Mouse (Mus musculus): ENCODE results near the gene Tmem63a. TPM values are rescaled to one million over a fixed set of nuclear protein-coding genes. Genes with fewer than 3 reads are reported as not detected.

Tmem63a gene
- polyA plus RNA-seq, 1 experiment = 64.1 TPM

GRCm38 (mm10) chr1:180940776-180941460, 1.2 kb upstream of the Tmem63a start:
- H3K27ac ChIP-seq (ENCODE audit: insufficient read depth, low read length) = no peak overlapping the region
- no peaks in the 10 kb centered on the region; the same call in 1 of the 2 replicates for H3K4me1 ChIP-seq (ENCODE audit: control insufficient read depth, insufficient read depth, low read length)
- no peak for TF ChIP-seq CTCF (IDR thresholded peaks at IDR 0.05; ENCODE audit: extremely low read depth, insufficient read depth, low read length)
- no peak for TF ChIP-seq POLR2A (IDR thresholded peaks at IDR 0.05; ENCODE audit: extremely low read depth, insufficient read depth, low read length)
- no peak overlapping the region for H3K4me3 ChIP-seq (ENCODE audit: insufficient read depth, low read length)

GRCm38 (mm10) chr1:180941726-180942125, 418 bp upstream of the Tmem63a start:
- H3K27ac ChIP-seq (ENCODE audit: insufficient read depth, low read length) = peak overlapping the region; percentile 49
- H3K4me3 ChIP-seq (ENCODE audit: insufficient read depth, low read length) = peak overlapping the region; percentile 42
- no peak for TF ChIP-seq POLR2A (IDR thresholded peaks at IDR 0.05; ENCODE audit: extremely low read depth, insufficient read depth, low read length)
- TF ChIP-seq CTCF (IDR thresholded peaks at IDR 0.05; ENCODE audit: extremely low read depth, insufficient read depth, low read length) = no peak
- no peaks in the 10 kb centered on the region for H3K4me1 ChIP-seq (ENCODE audit: control insufficient read depth, insufficient read depth, low read length)

GRCm38 (mm10) chr1:180943032-180943644, 994 bp downstream of the Tmem63a start:
- Histone ChIP-seq H3K4me3 (ENCODE audit: insufficient read depth, low read length) (peak overlapping the region; percentile 42), H3K4me1 (ENCODE audit: control insufficient read depth, insufficient read depth, low read length) (no peaks in the 10 kb centered on the region), H3K27ac (ENCODE audit: insufficient read depth, low read length) (peak overlapping the region; percentile 92)
- no peak for TF ChIP-seq POLR2A (IDR thresholded peaks at IDR 0.05; ENCODE audit: extremely low read depth, insufficient read depth, low read length)
- TF ChIP-seq CTCF (IDR thresholded peaks at IDR 0.05; ENCODE audit: extremely low read depth, insufficient read depth, low read length) = no peak

GRCm38 (mm10) chr1:180943896-180944295, 1.8 kb downstream of the Tmem63a start:
- TF ChIP-seq CTCF (IDR thresholded peaks at IDR 0.05; ENCODE audit: extremely low read depth, insufficient read depth, low read length) = no peak
- no peak for TF ChIP-seq POLR2A (IDR thresholded peaks at IDR 0.05; ENCODE audit: extremely low read depth, insufficient read depth, low read length)
- Histone ChIP-seq H3K27ac (ENCODE audit: insufficient read depth, low read length) (0 out of 2 replicates have a peak overlapping the region, but pooled peaks have one; percentile 92), H3K4me1 (ENCODE audit: control insufficient read depth, insufficient read depth, low read length) (no peaks in the 10 kb centered on the region), H3K4me3 (ENCODE audit: insufficient read depth, low read length) (no peak overlapping the region)

- no peaks in the 10 kb centered on the region for H3K4me1 ChIP-seq (ENCODE audit: control insufficient read depth, insufficient read depth, low read length)
- H3K27ac ChIP-seq (ENCODE audit: insufficient read depth, low read length) = peak overlapping the region; percentile 92
- no peak for TF ChIP-seq CTCF (IDR thresholded peaks at IDR 0.05; ENCODE audit: extremely low read depth, insufficient read depth, low read length)
- no peak for TF ChIP-seq POLR2A (IDR thresholded peaks at IDR 0.05; ENCODE audit: extremely low read depth, insufficient read depth, low read length)
- no peak overlapping the region for H3K4me3 ChIP-seq (ENCODE audit: insufficient read depth, low read length)
Observed at GRCm38 (mm10) chr1:180944553-180944952, 2.4 kb downstream of the Tmem63a start.

GRCm38 (mm10) chr1:180945001-180945980, 3.1 kb downstream of the Tmem63a start:
- TF ChIP-seq POLR2A (IDR thresholded peaks at IDR 0.05; ENCODE audit: extremely low read depth, insufficient read depth, low read length) (no peak), CTCF (IDR thresholded peaks at IDR 0.05; ENCODE audit: extremely low read depth, insufficient read depth, low read length) (no peak)
- H3K27ac ChIP-seq (ENCODE audit: insufficient read depth, low read length) = peak overlapping the region; percentile 92

GRCm38 (mm10) chr1:180946448-180946847, 4.3 kb downstream of the Tmem63a start:
- H3K27ac ChIP-seq (ENCODE audit: insufficient read depth, low read length) = 0 out of 2 replicates have a peak overlapping the region, but pooled peaks have one; percentile 9

More at GRCm38 (mm10) chr1:180945001-180945980, 3.1 kb downstream of the Tmem63a start:
- Histone ChIP-seq H3K4me3 (ENCODE audit: insufficient read depth, low read length) (no peak overlapping the region), H3K4me1 (ENCODE audit: control insufficient read depth, insufficient read depth, low read length) (no peaks in the 10 kb centered on the region)

GRCm38 (mm10) chr1:180952085-180952746, 10.1 kb downstream of the Tmem63a start:
- H3K4me3 ChIP-seq (ENCODE audit: insufficient read depth, low read length) = no peak overlapping the region
- H3K4me1 ChIP-seq (ENCODE audit: control insufficient read depth, insufficient read depth, low read length) = no peaks in the 10 kb centered on the region
- H3K27ac ChIP-seq (ENCODE audit: insufficient read depth, low read length) = no peak overlapping the region
- TF ChIP-seq CTCF (IDR thresholded peaks at IDR 0.05; ENCODE audit: extremely low read depth, insufficient read depth, low read length) = no peak

More at GRCm38 (mm10) chr1:180946448-180946847, 4.3 kb downstream of the Tmem63a start:
- no peak overlapping the region for H3K4me3 ChIP-seq (ENCODE audit: insufficient read depth, low read length)
- TF ChIP-seq POLR2A (IDR thresholded peaks at IDR 0.05; ENCODE audit: extremely low read depth, insufficient read depth, low read length) (no peak), CTCF (IDR thresholded peaks at IDR 0.05; ENCODE audit: extremely low read depth, insufficient read depth, low read length) (no peak)
- H3K4me1 ChIP-seq (ENCODE audit: control insufficient read depth, insufficient read depth, low read length) = no peaks in the 10 kb centered on the region

- Histone ChIP-seq H3K27ac (ENCODE audit: insufficient read depth, low read length) (no peak overlapping the region), H3K4me3 (ENCODE audit: insufficient read depth, low read length) (no peak overlapping the region), H3K4me1 (ENCODE audit: control insufficient read depth, insufficient read depth, low read length) (no peaks in the 10 kb centered on the region)
- TF ChIP-seq POLR2A (IDR thresholded peaks at IDR 0.05; ENCODE audit: extremely low read depth, insufficient read depth, low read length) (no peak), CTCF (IDR thresholded peaks at IDR 0.05; ENCODE audit: extremely low read depth, insufficient read depth, low read length) (no peak)
Observed at GRCm38 (mm10) chr1:180952808-180953207, 10.7 kb downstream of the Tmem63a start.
